Mouse (Mus musculus) thymus, adult 2 months (tissue): Measurements from ENCODE around the gene Prkn.

Source experiments
- CTCF ChIP-seq: fragments of 200-500 bp; IDR thresholded peaks from 2 replicates; pipeline ENCODE4 v1.5.1; 2012; ENCODE audit warnings: mild to moderate bottlenecking, control low read depth, low read length, moderate library complexity, borderline replicate concordance; ENCODE audit not compliant: control insufficient read depth, poor library complexity, insufficient read depth; ENCODE audit errors: extremely low read depth
- POLR2A ChIP-seq: fragments of 200-500 bp; IDR thresholded peaks from 2 replicates; pipeline ENCODE4 v1.6.1; 2012; ENCODE audit warnings: mild to moderate bottlenecking, low read length, control low read depth, moderate library complexity; ENCODE audit not compliant: control insufficient read depth, poor library complexity, insufficient read depth; ENCODE audit errors: extremely low read depth

DNA sequence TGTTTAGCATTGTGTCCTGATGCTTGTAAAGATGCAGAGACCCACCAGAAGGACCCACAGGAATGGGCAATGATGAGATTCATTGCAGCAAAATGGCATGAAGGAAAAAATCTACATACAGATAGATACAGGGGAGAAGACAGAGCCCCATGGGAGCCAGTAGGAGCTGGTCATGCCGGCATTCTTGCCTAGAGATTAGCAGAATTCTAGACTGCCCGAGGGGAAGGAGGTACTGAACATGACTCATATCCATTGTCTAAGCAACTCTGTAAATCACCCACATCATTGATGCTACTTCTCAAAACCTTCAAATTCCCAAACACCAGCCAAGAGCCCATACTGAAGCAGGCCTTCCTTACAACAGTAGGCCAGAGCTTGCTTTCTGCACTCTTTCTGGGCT is 591.1 kb downstream of the Prkn start:
- TF ChIP-seq CTCF (no peak), POLR2A (no peak)
